Mouse (Mus musculus): Measurements from ENCODE around the gene Itk. TPM values are rescaled to one million over a fixed set of nuclear protein-coding genes. Genes with fewer than 3 reads are reported as not detected.

The Itk gene
- polyA plus RNA-seq, 1 experiment from 2014 or later: not detected

DNA sequence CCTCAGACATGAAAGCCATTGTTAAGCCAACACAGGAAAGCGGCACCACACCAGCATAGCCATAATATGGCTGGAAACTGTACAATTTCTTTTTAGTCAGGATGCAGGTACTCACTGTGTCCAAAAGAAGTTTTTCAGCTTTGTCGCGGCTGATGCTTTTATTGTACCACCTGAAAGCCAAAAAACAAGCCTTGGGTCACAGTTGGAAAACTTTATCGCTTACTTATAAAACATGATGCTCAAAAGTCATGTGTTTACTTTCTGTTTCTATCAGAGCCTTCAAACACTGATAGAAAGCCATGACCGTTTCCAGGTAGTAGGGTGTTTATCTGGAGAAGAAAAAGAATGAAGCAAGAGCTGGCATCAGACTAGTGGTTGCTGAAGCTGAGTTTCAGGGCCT, 41.6 kb downstream of the Itk start:
- Histone ChIP-seq H3K9me3 (replicated peaks) (no peaks in the 10 kb centered on the region), H3K27ac (replicated peaks) (no peak overlapping the region), H3K9ac (replicated peaks) (no peak overlapping the region), H3K27me3 (replicated peaks) (no peaks in the 10 kb centered on the region), H3K4me2 (no peak overlapping the region), H3K4me1 (no peaks in the 10 kb centered on the region), H3K36me3 (no peaks in the 10 kb centered on the region), H3K4me3 (replicated peaks) (no peak overlapping the region)
- WGBS: 86% methylated on average over 5 of the region's 5 CpGs
- ATAC-seq (ENCODE audit: low FRiP score): no peak

DNA sequence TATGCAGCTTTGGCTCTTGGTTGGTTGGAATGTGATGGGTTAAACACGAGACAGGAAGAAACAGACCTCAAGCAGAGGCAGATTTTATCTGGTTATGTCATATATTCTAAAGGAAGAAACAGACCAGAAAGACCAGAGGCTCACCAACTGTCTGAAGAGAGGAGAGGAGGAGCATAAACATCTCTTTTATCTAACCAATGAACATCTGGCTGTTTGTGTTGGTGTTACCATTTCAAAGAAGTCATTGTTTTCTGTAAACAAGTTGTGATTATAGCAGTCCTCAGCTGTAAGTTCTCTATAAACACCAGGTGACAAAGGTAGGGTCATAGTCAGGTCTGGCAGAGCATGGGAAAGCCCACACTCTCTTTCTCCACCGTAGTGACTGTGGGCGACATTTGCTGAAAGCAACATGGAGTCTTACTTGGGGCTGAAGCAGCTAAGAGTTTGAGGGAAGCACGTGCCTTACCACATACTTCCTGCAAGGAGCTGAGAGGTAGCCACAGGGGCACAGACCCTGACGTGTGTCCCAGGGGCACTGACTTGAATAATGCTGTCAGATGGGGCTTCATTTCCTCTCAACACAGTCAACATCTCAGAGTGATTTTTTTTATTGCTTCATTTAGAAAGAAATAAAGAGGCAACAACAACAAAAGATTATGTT, 45.3 kb downstream of the Itk start:
- Histone ChIP-seq H3K36me3 (no peaks in the 10 kb centered on the region), H3K4me3 (replicated peaks) (no peak overlapping the region), H3K4me1 (no peaks in the 10 kb centered on the region), H3K4me2 (no peak overlapping the region), H3K9ac (replicated peaks) (no peak overlapping the region), H3K27me3 (replicated peaks) (no peaks in the 10 kb centered on the region), H3K9me3 (replicated peaks) (no peaks in the 10 kb centered on the region), H3K27ac (replicated peaks) (no peak overlapping the region)
- ATAC-seq (ENCODE audit: low FRiP score): no peak
- WGBS: 63% methylated on average over 5 of the region's 5 CpGs

DNA sequence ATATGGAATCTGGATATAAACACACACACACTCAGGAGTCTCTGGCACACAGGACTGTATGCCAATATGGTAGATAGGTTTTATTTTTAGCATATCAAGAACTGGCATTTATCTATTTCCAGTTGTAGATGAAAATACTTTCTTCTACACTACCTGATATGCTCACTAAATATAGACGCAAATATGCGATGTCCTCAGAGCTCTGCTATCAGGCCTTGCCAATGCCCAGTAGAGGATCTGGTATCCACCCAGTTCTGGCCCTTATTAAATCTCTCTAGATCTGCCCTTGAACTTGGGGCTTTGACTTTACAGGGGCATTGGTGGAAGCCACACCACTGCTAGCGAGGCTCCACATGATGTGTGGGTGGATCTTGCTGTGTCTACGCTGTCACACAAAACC, 47.4 kb downstream of the Itk start:
- Histone ChIP-seq H3K9me3 (replicated peaks) (no peaks in the 10 kb centered on the region), H3K4me2 (no peak overlapping the region), H3K27ac (replicated peaks) (no peak overlapping the region), H3K4me1 (no peaks in the 10 kb centered on the region), H3K9ac (replicated peaks) (no peak overlapping the region), H3K36me3 (no peaks in the 10 kb centered on the region), H3K4me3 (replicated peaks) (no peak overlapping the region), H3K27me3 (replicated peaks) (no peaks in the 10 kb centered on the region)
- WGBS: 94% methylated on average over 4 of the region's 4 CpGs
- no peak for ATAC-seq (ENCODE audit: low FRiP score)

DNA sequence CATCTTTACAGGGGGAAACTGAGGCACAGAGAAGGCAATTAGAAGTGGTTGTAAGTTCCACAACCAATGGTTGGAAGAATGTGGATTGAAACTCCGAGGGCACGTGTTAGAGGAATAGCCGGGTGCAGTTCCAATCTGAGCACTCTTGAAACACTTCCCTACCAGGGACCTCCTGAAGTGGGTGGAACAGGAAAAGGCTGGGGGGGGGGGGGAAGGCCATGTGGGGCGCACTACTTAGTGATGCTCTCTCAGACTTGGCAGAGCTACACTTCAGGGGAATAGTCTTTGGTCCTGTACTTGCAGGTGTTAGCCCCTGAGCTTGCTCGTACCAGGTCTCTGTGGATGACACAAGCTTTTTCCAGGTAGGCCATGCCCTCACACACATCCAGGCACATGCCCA, 53.3 kb downstream of the Itk start:
- H3K4me3 ChIP-seq (replicated peaks): no peak overlapping the region
- no peak overlapping the region for H3K27ac ChIP-seq (replicated peaks)
- H3K4me1 ChIP-seq: no peaks in the 10 kb centered on the region
- WGBS: 96% methylated on average over 5 of the region's 5 CpGs
- H3K9me3 ChIP-seq (replicated peaks): no peaks in the 10 kb centered on the region
- ATAC-seq (ENCODE audit: low FRiP score): no peak
- H3K27me3 ChIP-seq (replicated peaks): no peaks in the 10 kb centered on the region
- H3K4me2 ChIP-seq: no peak overlapping the region
- H3K9ac ChIP-seq (replicated peaks): no peak overlapping the region
- H3K36me3 ChIP-seq: no peaks in the 10 kb centered on the region

DNA sequence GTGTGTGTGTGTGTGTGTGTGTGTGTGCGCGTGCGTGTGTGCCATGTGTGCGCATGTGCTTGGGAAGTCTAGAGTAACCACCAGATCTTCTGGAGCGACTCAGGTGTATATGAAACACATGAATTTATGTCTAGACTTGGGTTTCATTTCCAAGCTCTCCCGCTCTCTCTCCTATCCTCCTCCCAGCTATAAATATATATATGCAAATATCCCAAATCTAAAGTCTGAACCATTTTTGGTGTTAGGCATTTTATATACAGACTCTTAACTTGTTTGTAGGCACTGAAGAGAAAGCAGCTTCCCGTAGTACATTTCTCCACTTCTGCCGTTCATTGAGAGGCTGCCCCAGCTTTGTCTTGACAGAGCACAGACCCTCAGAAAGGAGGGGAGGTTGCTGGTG, 57.1 kb downstream of the Itk start:
- Histone ChIP-seq H3K27me3 (replicated peaks) (no peaks in the 10 kb centered on the region), H3K27ac (replicated peaks) (no peak overlapping the region), H3K9me3 (replicated peaks) (no peaks in the 10 kb centered on the region), H3K4me2 (no peak overlapping the region), H3K4me1 (no peaks in the 10 kb centered on the region), H3K36me3 (no peaks in the 10 kb centered on the region), H3K9ac (replicated peaks) (no peak overlapping the region), H3K4me3 (replicated peaks) (no peak overlapping the region)
- ATAC-seq (ENCODE audit: low FRiP score): no peak
- WGBS: 90% methylated on average over 8 of the region's 8 CpGs

DNA sequence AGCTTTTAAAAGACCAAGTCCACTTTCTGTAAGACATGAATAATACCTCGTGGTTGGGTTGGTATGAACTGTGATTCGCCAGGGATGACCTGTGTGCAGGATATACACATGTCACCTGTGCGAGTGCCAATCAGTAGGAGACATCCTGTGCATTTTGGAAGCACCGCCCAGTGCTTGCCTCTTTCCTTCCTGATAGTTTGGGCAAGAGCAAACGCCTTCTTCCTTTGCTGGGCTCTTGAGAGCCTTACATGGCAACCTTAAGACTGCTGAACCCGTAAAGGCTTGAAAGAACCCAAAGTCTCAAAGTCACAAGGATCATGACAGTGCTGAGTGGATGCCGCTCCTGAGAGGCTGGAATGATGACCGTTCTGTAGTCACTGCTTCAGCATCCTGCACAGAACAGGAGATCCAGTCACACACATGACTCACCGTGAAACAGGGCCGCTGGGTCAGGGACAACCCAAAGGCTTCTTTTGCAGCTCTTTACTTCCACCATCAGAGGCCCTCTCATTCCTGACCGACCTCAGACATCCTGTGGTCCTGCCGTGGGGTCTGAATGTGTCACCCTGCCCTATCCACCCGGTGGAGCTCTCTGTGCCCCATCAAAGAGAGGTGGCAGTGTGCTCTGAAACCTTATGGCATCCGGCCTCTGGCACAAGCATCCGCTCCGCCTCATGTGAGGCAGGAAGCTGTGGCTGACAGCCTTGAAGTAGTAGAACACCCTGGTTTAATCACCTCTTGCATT, 62.9 kb downstream of the Itk start:
- Histone ChIP-seq H3K27ac (replicated peaks) (no peak overlapping the region), H3K36me3 (no peaks in the 10 kb centered on the region), H3K4me3 (replicated peaks) (no peak overlapping the region), H3K27me3 (replicated peaks) (no peaks in the 10 kb centered on the region), H3K9ac (replicated peaks) (no peak overlapping the region), H3K4me2 (no peak overlapping the region), H3K9me3 (replicated peaks) (no peaks in the 10 kb centered on the region), H3K4me1 (no peaks in the 10 kb centered on the region)
- no peak for ATAC-seq (ENCODE audit: low FRiP score)
- WGBS: 91% methylated on average over 16 of the region's 16 CpGs

DNA sequence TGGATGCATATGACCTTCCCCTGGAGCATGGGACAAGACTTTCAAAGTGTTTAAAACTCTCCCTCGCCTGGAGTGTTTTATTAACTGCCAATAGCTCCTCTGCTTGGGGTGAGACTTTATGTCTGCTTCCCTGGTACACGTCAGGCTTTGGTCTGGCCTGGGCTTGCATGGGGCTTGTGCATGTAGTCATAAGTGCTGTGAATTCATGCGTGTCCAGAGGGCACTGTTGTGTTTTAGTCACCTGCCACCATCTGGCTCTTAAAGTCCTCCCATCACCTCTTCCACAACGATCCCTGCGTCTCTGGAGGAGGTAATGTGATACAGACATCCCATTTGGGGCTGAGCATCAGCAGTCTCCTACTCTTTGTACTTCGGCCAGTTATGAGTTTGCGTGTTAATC, 67.8 kb downstream of the Itk start:
- Histone ChIP-seq H3K4me3 (replicated peaks) (no peak overlapping the region), H3K27ac (replicated peaks) (no peak overlapping the region), H3K27me3 (replicated peaks) (no peaks in the 10 kb centered on the region), H3K36me3 (no peaks in the 10 kb centered on the region), H3K9me3 (replicated peaks) (no peaks in the 10 kb centered on the region), H3K4me2 (no peak overlapping the region), H3K9ac (replicated peaks) (no peak overlapping the region), H3K4me1 (no peaks in the 10 kb centered on the region)
- 78% methylated on average over 7 of the region's 7 CpGs for WGBS
- ATAC-seq (ENCODE audit: low FRiP score): no peak

DNA sequence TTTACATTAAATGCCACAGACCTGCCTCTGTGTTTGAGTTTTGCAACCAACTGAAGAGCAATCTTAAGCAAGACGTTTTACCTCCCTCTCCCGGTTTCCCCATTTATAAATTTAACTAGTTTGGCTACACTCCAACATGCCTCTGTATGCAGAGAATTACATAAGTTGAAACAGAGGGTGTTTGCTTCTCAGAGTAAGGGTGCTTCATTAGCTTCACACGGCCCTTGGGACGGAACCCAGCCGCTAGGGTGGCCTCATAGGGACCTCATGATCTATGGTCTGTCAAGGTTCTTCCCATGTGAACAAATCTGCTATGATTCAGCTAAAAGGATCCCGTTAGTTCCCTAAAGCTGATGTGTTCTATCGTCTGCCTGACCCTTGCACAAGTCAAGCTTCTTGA, 74.8 kb downstream of the Itk start:
- ATAC-seq (ENCODE audit: low FRiP score): no peak
- no peak overlapping the region for H3K27ac ChIP-seq (replicated peaks)
- WGBS: 51% methylated on average over 7 of the region's 7 CpGs
- no peak overlapping the region for H3K9ac ChIP-seq (replicated peaks)
- H3K9me3 ChIP-seq (replicated peaks): no peaks in the 10 kb centered on the region
- H3K27me3 ChIP-seq (replicated peaks): no peaks in the 10 kb centered on the region
- no peaks in the 10 kb centered on the region for H3K36me3 ChIP-seq
- no peak overlapping the region for H3K4me2 ChIP-seq
- H3K4me3 ChIP-seq (replicated peaks): no peak overlapping the region
- peaks cover 30% of the 10 kb centered on the region for H3K4me1 ChIP-seq

DNA sequence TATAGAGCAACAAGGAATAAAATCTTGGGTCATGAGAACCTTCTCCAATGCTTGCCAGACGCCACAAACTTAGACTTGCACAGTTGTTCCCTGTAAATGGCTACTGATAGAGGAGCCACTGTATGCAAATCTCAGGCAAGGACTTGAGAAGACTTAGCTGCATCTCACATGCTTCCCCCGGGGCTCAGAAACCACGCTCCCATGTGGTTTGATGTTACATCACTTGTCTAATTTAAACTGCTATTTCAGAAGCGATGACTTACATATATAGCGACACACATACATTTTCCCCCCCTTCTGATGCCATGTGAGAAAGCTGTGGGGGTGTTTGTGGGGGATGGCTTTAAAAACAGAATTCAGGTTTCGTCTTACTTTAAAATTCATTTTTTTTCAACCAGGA, 75.5 kb downstream of the Itk start:
- WGBS: 74% methylated on average over 6 of the region's 6 CpGs
- Histone ChIP-seq H3K9ac (replicated peaks) (no peak overlapping the region), H3K36me3 (no peaks in the 10 kb centered on the region), H3K4me3 (replicated peaks) (no peak overlapping the region), H3K27me3 (replicated peaks) (no peaks in the 10 kb centered on the region), H3K9me3 (replicated peaks) (no peaks in the 10 kb centered on the region), H3K4me2 (no peak overlapping the region), H3K27ac (replicated peaks) (no peak overlapping the region), H3K4me1 (peaks cover 36% of the 10 kb centered on the region)
- ATAC-seq (ENCODE audit: low FRiP score): no peak

DNA sequence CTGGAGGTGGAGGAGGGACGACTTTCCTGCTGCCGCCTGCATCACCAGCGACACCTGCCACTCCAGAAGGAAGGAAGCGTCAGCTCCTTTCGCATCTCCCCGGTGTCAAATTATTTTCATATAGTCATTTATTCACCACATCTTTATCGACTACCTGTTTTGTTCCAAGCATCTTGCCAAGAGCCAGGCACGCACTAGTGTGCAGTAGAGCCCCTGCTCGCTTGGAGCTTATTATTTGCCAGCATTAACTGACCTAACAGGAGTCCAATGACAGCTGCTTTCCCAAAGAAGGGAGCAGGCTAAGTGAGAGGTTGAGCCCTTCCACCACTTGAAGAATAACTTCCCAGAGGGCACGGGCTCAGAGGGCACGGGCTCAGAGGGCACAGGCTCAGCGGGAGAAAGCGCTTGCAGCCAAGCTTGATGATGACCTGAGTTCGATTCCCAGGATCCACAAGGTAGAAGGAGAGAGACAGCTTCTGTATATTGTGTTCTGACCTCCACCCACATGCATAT, 76.7 kb downstream of the Itk start, which contains the start of gene Cyfip2:
Cyfip2 (minus strand) TSS at position 337 of the 513 bp plus-strand sequence.
- Histone ChIP-seq H3K27ac (replicated peaks) (peak within 1 kb of the TSS; percentile 91), H3K4me3 (replicated peaks) (peak within 1 kb of the TSS; percentile 86), H3K9me3 (replicated peaks) (no peaks in the 10 kb centered on the region), H3K4me2 (peak within 1 kb of the TSS; percentile 66), H3K36me3 (no peaks in the 10 kb centered on the region), H3K9ac (replicated peaks) (peak within 1 kb of the TSS; percentile 82), H3K27me3 (replicated peaks) (no peaks in the 10 kb centered on the region), H3K4me1 (peaks cover 47% of the 10 kb centered on the region)
- ATAC-seq (ENCODE audit: low FRiP score): peak; percentile 46
- WGBS: 4% methylated on average over 14 of the region's 14 CpGs

DNA sequence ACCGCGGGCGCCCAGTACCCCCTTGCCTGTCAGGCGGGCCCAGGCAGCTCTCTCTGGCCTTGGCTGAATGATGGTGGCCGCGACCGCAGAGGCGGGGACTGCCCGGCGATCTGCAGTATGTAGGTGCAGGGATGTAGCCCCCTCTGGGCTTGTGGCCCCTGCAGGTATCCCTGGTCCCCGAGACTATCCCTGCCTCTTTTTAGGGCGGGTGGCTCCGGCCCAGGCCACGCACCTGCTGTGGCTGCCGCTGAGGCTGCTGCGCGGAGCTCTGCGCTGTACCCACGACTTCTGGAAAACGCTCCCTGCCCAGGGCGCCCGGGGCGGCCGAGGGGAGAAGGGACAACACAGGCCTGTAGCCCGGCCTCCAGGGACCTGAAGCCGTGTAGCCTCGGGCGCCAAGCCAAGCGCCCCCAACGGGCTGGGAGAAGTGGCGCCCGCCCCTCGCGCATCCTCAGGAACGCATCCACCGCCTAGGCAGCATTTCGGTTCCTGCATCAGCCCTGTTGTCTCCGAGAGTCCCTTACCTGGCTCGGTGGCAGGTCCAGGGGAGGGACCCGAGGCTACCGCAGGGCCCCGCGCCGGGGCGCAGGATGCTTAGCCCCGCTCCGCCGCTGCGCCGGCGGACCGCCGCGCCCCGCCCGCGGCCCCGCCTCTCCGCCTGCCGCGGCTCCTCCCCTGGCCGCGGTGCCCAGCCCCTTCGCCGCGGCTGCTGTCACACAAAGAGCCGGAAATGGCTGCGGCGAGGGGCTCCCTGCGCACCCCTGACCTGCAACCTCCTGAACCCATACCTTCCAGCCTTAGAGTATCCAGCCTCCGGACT, 77.4 kb downstream of the Itk start:
- no peaks in the 10 kb centered on the region for H3K9me3 ChIP-seq (replicated peaks)
- no peaks in the 10 kb centered on the region for H3K36me3 ChIP-seq
- WGBS: under 1% methylated on average over 58 of the region's 71 CpGs
- H3K4me2 ChIP-seq: peak overlapping the region; percentile 66
- H3K27me3 ChIP-seq (replicated peaks): no peaks in the 10 kb centered on the region
- H3K9ac ChIP-seq (replicated peaks): peak overlapping the region; percentile 82
- H3K4me3 ChIP-seq (replicated peaks): peak overlapping the region; percentile 86
- peak overlapping the region; percentile 91 for H3K27ac ChIP-seq (replicated peaks)
- ATAC-seq (ENCODE audit: low FRiP score): peak; percentile 90
- H3K4me1 ChIP-seq: peaks cover 47% of the 10 kb centered on the region

Measured in neural tube, embryonic 15.5 days (tissue).